In genomic region chr13:24569066-24569465, GRCm38 (mm10) we compare ENCODE assay signal across 20 mouse cellular contexts.
DNase-seq lines count a peak whose midpoint lies in the region.
"Had no signal": no experiment of that assay in that cellular context is flagged by ENCODE, and none has a peak within 500 bp of the region (broad histone marks: within the 10 kb centered on the region; RNA-seq: fewer than 3 reads in every experiment).

No protein-coding gene starts in this region.

- DNase-seq in spleen, adult 18-20 months = peak; percentile 20 to 37
- no peak for DNase-seq in spleen, postnatal 14 days (ENCODE audit: low spot score in 2 of 2)
- DNase-seq in thymus, postnatal 14 days = peak; percentile 53
- no peak for DNase-seq in thymus, adult 18-20 months
- DNase-seq in T-cell, adult 2 months (ENCODE audit: low spot score) = peak; percentile 58
- DNase-seq in thymus, postnatal 4 days = peak; percentile 58
- DNase-seq in cerebellum, adult 8-10 months = no peak
- DNase-seq in left cerebral cortex, adult 11 months (ENCODE audit: low spot score) = no peak
- DNase-seq: adrenal gland, adult 2 months; adrenal gland, postnatal 14 days; cerebellum, adult 11 months; cerebellum, adult 2 months; cerebellum, postnatal 10 days; cerebellum, postnatal 36 days; embryo, embryonic 11 days; gastrocnemius, adult 2 months; gastrocnemius, postnatal 14 days; heart, adult 18-20 months; heart, postnatal 14 days; heart, postnatal 4 days had no signal

Comparison
In these comparisons a context has a peak if more than half of its experiments do, and no peak if none do; other contexts are left out.
1. DNase-seq: peak in spleen, adult 18-20 months (2 of 2), thymus, postnatal 14 days (single experiment), T-cell, adult 2 months (single experiment) and thymus, postnatal 4 days (single experiment); none in spleen, postnatal 14 days (0 of 2), thymus, adult 18-20 months (0 of 2), cerebellum, adult 8-10 months (single experiment) and left cerebral cortex, adult 11 months (single experiment).